Mouse (Mus musculus) forebrain, postnatal 0 days (tissue): ENCODE measurements at regions not wholly inside any gene's neighbourhood (a gene's known extent, or its start where the extent isn't known, plus 50 kb on each side); places are given as distances from the start of the nearest gene placed in this dataset.
"Not testable (repeated sequence)": the region's sequence is repeated elsewhere in the genome, so short reads cannot be mapped to it uniquely, and the experiment has no call there.

Source experiments
- ATAC-seq: fragments of 200-750 bp; cut with Nextera tagmentation; 2 replicates; pipeline ENCODE4 v1.8.0; 2017; ENCODE audit warnings: mild to moderate bottlenecking, moderate library complexity
- DNase-seq: peaks from one replicate; pipeline ENCODE4 v3.0.0-alpha.2; 2015
- H3K27ac ChIP-seq: fragments of 300-500 bp; sonication (generic); 2 replicates; pipeline ENCODE4 v1.5.1; 2014; ENCODE audit warnings: low read depth, mild to moderate bottlenecking, antibody characterized with exemption, low read length, moderate library complexity, mixed read lengths
- H3K27me3 ChIP-seq: fragments of 300-500 bp; sonication (generic); 2 replicates; pipeline ENCODE4 v1.6.1; 2014; ENCODE audit warnings: mild to moderate bottlenecking, low read length, mixed read lengths; ENCODE audit not compliant: insufficient read depth
- H3K36me3 ChIP-seq: fragments of 300-500 bp; sonication (generic); 2 replicates; pipeline ENCODE4 v1.6.1; 2014; ENCODE audit warnings: mild to moderate bottlenecking, moderate library complexity; ENCODE audit not compliant: insufficient read depth
- H3K4me1 ChIP-seq: fragments of 300-500 bp; sonication (generic); 2 replicates; pipeline ENCODE4 v1.6.1; 2014; ENCODE audit warnings: antibody characterized with exemption; ENCODE audit not compliant: insufficient read depth
- H3K4me2 ChIP-seq: fragments of 300-500 bp; sonication (generic); 2 replicates; pipeline ENCODE4 v1.6.1; 2014; ENCODE audit warnings: low read depth, mild to moderate bottlenecking, moderate library complexity
- H3K4me3 ChIP-seq: fragments of 300-500 bp; sonication (generic); 2 replicates; pipeline ENCODE4 v1.5.1; 2014; ENCODE audit warnings: low read depth, low read length, mixed read lengths
- H3K9ac ChIP-seq: fragments of 300-500 bp; sonication (generic); 2 replicates; pipeline ENCODE4 v1.6.1; 2014; ENCODE audit warnings: mild to moderate bottlenecking
- H3K9me3 ChIP-seq: fragments of 300-500 bp; sonication (generic); 2 replicates; pipeline ENCODE4 v1.6.1; 2016; ENCODE audit warnings: low read length
- CTCF ChIP-seq: sonication (generic); IDR thresholded peaks from 2 replicates; pipeline ENCODE4 v1.5.1; 2016; ENCODE audit warnings: antibody characterized with exemption, control low read depth, low read depth
- WGBS: fragments of 180-500 bp; shearing (Covaris S2); extraction: QIAGEN DNeasy Blood & Tissue Kit; methylation state at CpG from one replicate; pipeline ENCODE4 v1.1.7; 2014; 5-methylcytosine and 5-hydroxymethylcytosine counted together

- H3K9ac ChIP-seq = no peak overlapping the region
- no peak for ATAC-seq
- 69% methylated on average over 3 of the region's 3 CpGs for WGBS
- H3K4me1 ChIP-seq = no peaks in the 10 kb centered on the region
- H3K4me3 ChIP-seq = no peak overlapping the region
- no peak for TF ChIP-seq CTCF
- no peak overlapping the region for H3K4me2 ChIP-seq
- no peaks in the 10 kb centered on the region for H3K9me3 ChIP-seq
- DNase-seq = no peak
- no peaks in the 10 kb centered on the region for H3K27me3 ChIP-seq
- no peaks in the 10 kb centered on the region for H3K36me3 ChIP-seq
- no peak overlapping the region for H3K27ac ChIP-seq
These were observed 476.5 kb downstream of the Dad1 start for GRCm38 (mm10) chr14:53777375-53777774.

GRCm38 (mm10) chr14:53776717-53777116 lies 477.2 kb downstream of the Dad1 start:
- ATAC-seq = peak; percentile 69
- WGBS = 67% methylated on average over 1 of the region's 1 CpGs
- not testable (repeated sequence) for H3K9me3 ChIP-seq, H3K4me3 ChIP-seq, H3K27me3 ChIP-seq, H3K4me1 ChIP-seq, H3K27ac ChIP-seq, H3K9ac ChIP-seq, H3K4me2 ChIP-seq, H3K36me3 ChIP-seq
- TF ChIP-seq CTCF = peak; percentile 75
- peak; percentile 63 for DNase-seq

GRCm38 (mm10) chr14:53766501-53766900 lies 487.4 kb downstream of the Dad1 start:
- not testable (repeated sequence) for H3K4me2 ChIP-seq, H3K36me3 ChIP-seq, H3K9me3 ChIP-seq, H3K9ac ChIP-seq, H3K27ac ChIP-seq, H3K4me1 ChIP-seq, ATAC-seq, H3K4me3 ChIP-seq, DNase-seq, H3K27me3 ChIP-seq
- 66% methylated on average over 6 of the region's 6 CpGs for WGBS

GRCm38 (mm10) chr14:53765918-53766317 lies 488.0 kb downstream of the Dad1 start:
- not testable (repeated sequence) for H3K27me3 ChIP-seq, H3K36me3 ChIP-seq, ATAC-seq, H3K4me2 ChIP-seq, DNase-seq, H3K9ac ChIP-seq, H3K27ac ChIP-seq, H3K4me1 ChIP-seq, H3K4me3 ChIP-seq, H3K9me3 ChIP-seq
- 90% methylated on average over 1 of the region's 1 CpGs for WGBS

GRCm38 (mm10) chr14:53760578-53760977 lies 493.3 kb downstream of the Dad1 start:
- not testable (repeated sequence) for H3K27me3 ChIP-seq, H3K9ac ChIP-seq, H3K4me3 ChIP-seq, DNase-seq, H3K36me3 ChIP-seq, H3K4me1 ChIP-seq, H3K27ac ChIP-seq, ATAC-seq, H3K9me3 ChIP-seq, H3K4me2 ChIP-seq
- WGBS = 72% methylated on average over 2 of the region's 2 CpGs
- TF ChIP-seq CTCF = 0 out of 2 replicates have a peak, but pooled peaks have one; percentile 13

GRCm38 (mm10) chr14:53757782-53758181 lies 496.1 kb downstream of the Dad1 start:
- not testable (repeated sequence) for H3K27me3 ChIP-seq, H3K9ac ChIP-seq, H3K4me1 ChIP-seq, H3K4me2 ChIP-seq, H3K27ac ChIP-seq, ATAC-seq, H3K9me3 ChIP-seq, H3K36me3 ChIP-seq, H3K4me3 ChIP-seq, DNase-seq
- 73% methylated on average over 4 of the region's 4 CpGs for WGBS

GRCm38 (mm10) chr14:53757095-53757494 lies 496.8 kb downstream of the Dad1 start:
- not testable (repeated sequence) for H3K36me3 ChIP-seq, H3K9me3 ChIP-seq, DNase-seq, H3K4me3 ChIP-seq, H3K4me2 ChIP-seq, H3K9ac ChIP-seq, H3K27ac ChIP-seq, ATAC-seq, H3K4me1 ChIP-seq, H3K27me3 ChIP-seq
- WGBS = no CpG with 5 or more reads among the region's 1 CpGs
